Mouse (Mus musculus) forebrain, postnatal 0 days (tissue): Measurements from ENCODE around the gene Tshz2. TPM values are rescaled to one million over a fixed set of nuclear protein-coding genes. Genes with fewer than 3 reads are reported as not detected.

ENCODE experiments used
- ATAC-seq: fragments of 200-750 bp; cut with Nextera tagmentation; 2 replicates; pipeline ENCODE4 v1.8.0; 2017; ENCODE audit warnings: mild to moderate bottlenecking, moderate library complexity
- DNase-seq: peaks from one replicate; pipeline ENCODE4 v3.0.0-alpha.2; 2015
- H3K27ac ChIP-seq: fragments of 300-500 bp; sonication (generic); 2 replicates; pipeline ENCODE4 v1.5.1; 2014; ENCODE audit warnings: low read depth, mild to moderate bottlenecking, antibody characterized with exemption, low read length, moderate library complexity, mixed read lengths
- H3K27me3 ChIP-seq: fragments of 300-500 bp; sonication (generic); 2 replicates; pipeline ENCODE4 v1.6.1; 2014; ENCODE audit warnings: mild to moderate bottlenecking, low read length, mixed read lengths; ENCODE audit not compliant: insufficient read depth
- H3K36me3 ChIP-seq: fragments of 300-500 bp; sonication (generic); 2 replicates; pipeline ENCODE4 v1.6.1; 2014; ENCODE audit warnings: mild to moderate bottlenecking, moderate library complexity; ENCODE audit not compliant: insufficient read depth
- H3K4me1 ChIP-seq: fragments of 300-500 bp; sonication (generic); 2 replicates; pipeline ENCODE4 v1.6.1; 2014; ENCODE audit warnings: antibody characterized with exemption; ENCODE audit not compliant: insufficient read depth
- H3K4me2 ChIP-seq: fragments of 300-500 bp; sonication (generic); 2 replicates; pipeline ENCODE4 v1.6.1; 2014; ENCODE audit warnings: low read depth, mild to moderate bottlenecking, moderate library complexity
- H3K4me3 ChIP-seq: fragments of 300-500 bp; sonication (generic); 2 replicates; pipeline ENCODE4 v1.5.1; 2014; ENCODE audit warnings: low read depth, low read length, mixed read lengths
- H3K9ac ChIP-seq: fragments of 300-500 bp; sonication (generic); 2 replicates; pipeline ENCODE4 v1.6.1; 2014; ENCODE audit warnings: mild to moderate bottlenecking
- H3K9me3 ChIP-seq: fragments of 300-500 bp; sonication (generic); 2 replicates; pipeline ENCODE4 v1.6.1; 2016; ENCODE audit warnings: low read length
- CTCF ChIP-seq: sonication (generic); IDR thresholded peaks from 2 replicates; pipeline ENCODE4 v1.5.1; 2016; ENCODE audit warnings: antibody characterized with exemption, control low read depth, low read depth
- WGBS: fragments of 180-500 bp; shearing (Covaris S2); extraction: QIAGEN DNeasy Blood & Tissue Kit; methylation state at CpG from one replicate; pipeline ENCODE4 v1.1.7; 2014; 5-methylcytosine and 5-hydroxymethylcytosine counted together
- polyA plus RNA-seq: library from polyadenylated mRNA; unstranded; fragments of >200 nt; fragmentation: Nextera tagmentation; extraction: Ambion mirVana; gene quantifications from 2 replicates; pipeline ENCODE4 v1.2.1, GENCODE M21; 2015
- total RNA-seq: library from RNA; depleted of rRNA; stranded (reverse); fragments of >200 nt; gene quantifications from 2 replicates; pipeline ENCODE4 v1.2.3, GENCODE M21; 2014

Tshz2 gene
- total and polyA plus RNA-seq, 2 experiments from 2014 or later, result 19.7 to 29.2 TPM

DNA sequence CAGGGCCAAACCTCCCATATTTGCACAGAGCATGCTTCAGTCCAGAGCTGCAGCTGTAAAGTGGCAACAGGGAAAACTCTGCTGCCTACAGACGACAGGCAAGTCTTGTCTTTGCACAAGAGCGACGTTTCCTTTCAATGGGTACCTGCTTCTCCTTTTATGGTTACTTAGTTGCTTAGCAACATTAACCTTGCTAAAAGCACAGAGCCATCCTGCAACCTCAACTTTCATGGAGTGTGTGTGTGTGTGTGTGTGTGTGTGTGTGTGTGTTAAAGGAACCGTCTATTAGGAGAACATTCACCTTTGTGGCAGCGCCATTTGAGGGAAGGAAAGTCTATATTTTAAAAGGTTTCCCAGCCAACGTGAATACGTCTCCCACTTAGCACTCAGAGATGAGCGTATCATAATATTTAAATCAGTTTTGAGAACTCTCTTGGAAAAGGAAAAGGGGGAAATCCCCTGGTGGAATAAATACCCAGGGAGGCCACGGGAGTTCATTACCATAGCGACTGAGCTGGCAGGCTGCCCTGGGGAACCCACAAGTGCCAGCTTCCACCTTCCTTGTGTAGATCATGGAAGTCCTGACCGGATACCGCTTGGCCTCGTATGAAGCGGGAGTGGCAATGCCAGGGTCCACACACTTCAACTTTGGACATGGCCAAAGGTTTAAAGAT lies 295.8 kb downstream of the Tshz2 start:
- H3K4me2 ChIP-seq, result no peak overlapping the region; the same call in 1 of the 2 replicates
- 30% methylated on average over 14 of the region's 14 CpGs for WGBS
- H3K9ac ChIP-seq, result no peak overlapping the region
- no peaks in the 10 kb centered on the region for H3K27me3 ChIP-seq
- ATAC-seq, result peak; percentile 83
- H3K9me3 ChIP-seq, result no peaks in the 10 kb centered on the region
- no peaks in the 10 kb centered on the region; the same call in 1 of the 2 replicates for H3K4me1 ChIP-seq
- H3K4me3 ChIP-seq, result no peak overlapping the region
- no peaks in the 10 kb centered on the region for H3K36me3 ChIP-seq
- H3K27ac ChIP-seq, result no peak overlapping the region
- TF ChIP-seq CTCF, result no peak
- DNase-seq, result peak; percentile 66

DNA sequence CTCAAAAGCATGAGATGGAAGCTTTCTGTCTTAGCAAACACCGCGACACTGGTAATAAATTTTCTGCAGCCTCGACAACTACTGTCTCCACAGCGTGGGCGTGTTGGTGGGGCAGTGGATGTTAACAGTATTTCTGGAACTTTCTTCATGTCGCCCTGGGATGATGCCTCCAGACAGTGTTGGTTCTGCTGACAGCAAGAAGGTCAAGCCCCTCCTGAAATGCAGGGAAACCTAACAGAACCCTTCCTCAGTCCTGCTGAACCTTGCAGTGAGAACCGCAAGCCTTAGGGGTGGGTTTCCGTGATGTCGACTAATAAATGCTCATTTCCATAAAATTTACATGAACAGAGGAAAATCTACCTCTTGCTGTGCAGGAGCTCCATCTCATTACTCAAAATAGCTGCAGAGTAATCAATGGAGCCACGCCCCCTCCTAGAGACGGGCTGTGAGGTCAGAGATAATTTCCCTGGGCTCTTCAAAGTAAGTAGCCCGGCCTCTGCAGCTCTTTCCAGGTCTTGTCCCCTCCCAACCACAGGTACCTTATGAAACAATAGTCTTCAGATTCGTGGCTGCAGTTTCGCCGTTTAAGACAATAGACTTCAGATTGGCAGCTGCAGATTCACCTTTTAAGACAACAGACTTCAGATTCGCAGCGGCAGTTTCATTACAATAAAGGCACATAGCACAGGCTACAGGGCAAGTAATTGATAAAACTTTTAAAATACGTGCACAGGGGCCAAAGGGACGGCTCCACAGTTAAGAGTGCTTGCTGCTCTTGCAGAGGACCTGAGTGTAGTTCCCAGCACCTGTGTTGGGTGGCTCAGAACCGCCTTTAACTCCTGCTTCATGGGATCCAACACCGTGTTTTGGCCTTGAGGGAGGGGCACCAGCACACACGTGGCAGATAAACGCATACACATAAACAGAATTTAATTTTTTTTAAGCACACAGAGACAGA lies 297.0 kb downstream of the Tshz2 start:
- no peaks in the 10 kb centered on the region; the same call in 1 of the 2 replicates for H3K4me1 ChIP-seq
- H3K4me2 ChIP-seq, result peak overlapping the region; percentile 53
- peak overlapping the region; percentile 32 for H3K4me3 ChIP-seq
- H3K27me3 ChIP-seq, result no peaks in the 10 kb centered on the region
- ATAC-seq (peak; percentile 41; the same call in 1 of the 2 replicates), DNase-seq (peak; percentile 87)
- H3K36me3 ChIP-seq, result no peaks in the 10 kb centered on the region
- no peaks in the 10 kb centered on the region for H3K9me3 ChIP-seq
- no peak for TF ChIP-seq CTCF
- peak overlapping the region; percentile 39 for H3K9ac ChIP-seq
- WGBS, result 50% methylated on average over 23 of the region's 23 CpGs
- 0 out of 2 replicates have a peak overlapping the region, but pooled peaks have one; percentile 10 for H3K27ac ChIP-seq

GRCm38 (mm10) chr2:169935642-169936041 lies 302.8 kb downstream of the Tshz2 start:
- WGBS, result 84% methylated on average over 6 of the region's 6 CpGs
- Histone ChIP-seq H3K4me2 (no peak overlapping the region), H3K27ac (no peak overlapping the region), H3K36me3 (no peaks in the 10 kb centered on the region), H3K9ac (no peak overlapping the region), H3K4me3 (no peak overlapping the region), H3K9me3 (no peaks in the 10 kb centered on the region), H3K27me3 (no peaks in the 10 kb centered on the region), H3K4me1 (no peaks in the 10 kb centered on the region)
- no peak for TF ChIP-seq CTCF
- no peak for DNase-seq
- ATAC-seq, result no peak

DNA sequence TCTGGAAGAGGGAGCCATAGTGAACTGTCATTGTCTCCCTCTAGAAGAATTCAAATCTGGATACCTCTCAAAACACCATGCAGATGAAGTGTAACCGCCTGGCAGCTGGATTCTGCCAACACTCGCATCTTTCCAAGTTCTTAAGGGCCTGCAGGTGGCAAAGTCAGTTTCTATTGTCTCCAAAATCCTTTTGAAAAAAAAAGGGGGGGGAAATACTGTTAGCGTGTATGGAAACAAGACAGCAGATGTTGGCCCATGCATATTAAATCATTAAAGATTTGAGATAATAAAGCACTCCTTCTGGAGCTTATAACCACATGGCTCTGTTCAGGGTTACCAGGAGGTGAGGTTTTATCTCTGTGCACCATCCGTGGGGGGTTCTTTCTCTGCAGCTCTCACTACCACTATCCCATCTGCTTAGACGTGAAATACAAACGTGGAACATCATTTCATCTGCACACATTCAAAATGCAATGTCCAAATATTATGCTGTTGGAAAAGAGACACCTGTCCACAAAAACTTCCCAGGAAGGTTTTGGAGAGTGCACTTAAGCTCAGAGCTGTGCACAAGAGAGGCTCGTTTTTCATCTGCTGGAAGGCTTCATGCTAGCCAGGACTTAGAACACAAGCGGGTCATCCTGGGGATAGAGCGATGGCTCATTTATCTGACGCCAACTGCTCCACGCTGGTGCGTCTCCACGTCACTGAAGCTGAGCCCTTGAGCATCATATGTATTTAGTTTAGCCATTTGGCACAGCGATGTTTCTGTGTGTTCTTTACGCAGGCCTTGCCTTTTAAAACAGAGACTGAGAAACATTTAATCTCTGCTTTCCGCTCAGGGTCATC lies 307.7 kb downstream of the Tshz2 start:
- H3K4me1 ChIP-seq, result no peaks in the 10 kb centered on the region
- H3K9me3 ChIP-seq, result no peaks in the 10 kb centered on the region
- no peak overlapping the region for H3K9ac ChIP-seq
- no peaks in the 10 kb centered on the region for H3K36me3 ChIP-seq
- H3K4me3 ChIP-seq, result no peak overlapping the region
- no peak overlapping the region for H3K4me2 ChIP-seq
- H3K27ac ChIP-seq, result no peak overlapping the region
- no peaks in the 10 kb centered on the region for H3K27me3 ChIP-seq
- DNase-seq, result no peak
- WGBS, result 64% methylated on average over 16 of the region's 16 CpGs
- no peak for TF ChIP-seq CTCF
- no peak for ATAC-seq

DNA sequence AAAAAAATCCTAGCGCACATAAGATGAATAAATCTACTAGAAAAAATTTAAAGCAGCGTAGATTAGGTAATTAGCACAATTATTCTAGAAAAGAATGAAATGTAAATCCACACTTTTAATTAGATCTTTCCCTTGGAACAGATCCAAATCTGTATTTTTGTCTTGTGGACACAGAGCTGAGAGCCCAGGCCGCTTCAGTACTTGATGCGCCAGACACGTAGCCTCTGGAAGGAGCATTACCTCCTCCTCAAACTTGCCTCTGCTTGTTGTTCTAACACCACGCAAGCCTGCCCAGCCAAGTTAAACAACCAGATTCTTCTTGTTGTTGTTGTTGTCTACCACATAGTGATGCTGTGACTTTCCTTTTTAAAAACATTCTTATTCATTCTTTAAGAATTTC lies 310.9 kb downstream of the Tshz2 start:
- no peaks in the 10 kb centered on the region for H3K4me1 ChIP-seq
- no peak overlapping the region for H3K4me3 ChIP-seq
- H3K27me3 ChIP-seq, result peaks cover 4% of the 10 kb centered on the region; the same call in 1 of the 2 replicates
- H3K9me3 ChIP-seq, result no peaks in the 10 kb centered on the region
- no peak overlapping the region for H3K4me2 ChIP-seq
- H3K36me3 ChIP-seq, result no peaks in the 10 kb centered on the region
- ATAC-seq (no peak), DNase-seq (no peak)
- WGBS, result 56% methylated on average over 6 of the region's 6 CpGs
- H3K27ac ChIP-seq, result no peak overlapping the region
- no peak overlapping the region for H3K9ac ChIP-seq
- no peak for TF ChIP-seq CTCF

DNA sequence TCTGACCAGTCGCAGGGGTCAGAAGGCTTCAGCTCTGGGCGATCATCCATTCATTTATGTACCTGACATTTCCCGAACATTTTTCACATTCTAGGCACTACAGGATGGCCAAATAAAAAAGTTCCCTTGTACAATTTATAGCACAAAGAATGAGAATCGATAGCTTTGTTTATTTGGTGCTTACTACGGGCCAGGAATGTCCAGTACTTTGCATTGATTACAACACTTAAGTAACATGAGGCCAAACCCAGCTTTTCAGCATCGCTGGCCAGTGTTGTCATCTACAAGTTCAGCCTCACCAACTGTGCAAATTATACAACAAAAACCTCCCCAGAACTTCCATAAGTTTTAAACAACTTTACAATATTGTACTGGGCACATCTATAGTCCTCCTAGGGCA lies 315.3 kb downstream of the Tshz2 start:
- WGBS, result 92% methylated on average over 6 of the region's 6 CpGs
- ATAC-seq, result no peak
- Histone ChIP-seq H3K4me3 (no peak overlapping the region), H3K27ac (no peak overlapping the region), H3K9me3 (no peaks in the 10 kb centered on the region), H3K36me3 (no peaks in the 10 kb centered on the region), H3K4me1 (no peaks in the 10 kb centered on the region), H3K27me3 (peaks cover 4% of the 10 kb centered on the region; the same call in 1 of the 2 replicates), H3K4me2 (no peak overlapping the region), H3K9ac (no peak overlapping the region)
- DNase-seq, result no peak
- no peak for TF ChIP-seq CTCF
